Mouse (Mus musculus) gastrocnemius, adult 2 months (tissue): ENCODE data around the gene Lmna. TPM values are rescaled to one million over a fixed set of nuclear protein-coding genes. Genes with fewer than 3 reads are reported as not detected.
A peak's percentile ranks its signal among the peaks of the same experiment; 100 is the strongest.

Experiments
- DNase-seq: peaks from one replicate; pipeline ENCODE4 v3.0.0; 2022
- H3K27ac ChIP-seq: fragments of 200-600 bp; 2 replicates; pipeline ENCODE4 v1.8.1; 2022; ENCODE audit warnings: mild to moderate bottlenecking
- H3K4me3 ChIP-seq: fragments of 200-600 bp; 2 replicates; pipeline ENCODE4 v1.8.1; 2022; ENCODE audit warnings: mild to moderate bottlenecking, moderate library complexity
- CTCF ChIP-seq: fragments of 200-600 bp; IDR thresholded peaks from 2 replicates; pipeline ENCODE4 v1.8.1; 2022; ENCODE audit warnings: antibody characterized with exemption, mild to moderate bottlenecking, moderate library complexity
- intact Hi-C: fragments of 180-260 bp; cut with DNase I; formaldehyde crosslinking; loops from one replicate; pipeline ENCODE4 v1.15.1; 2025
- total RNA-seq, 2 experiments: library from RNA; stranded (reverse); gene quantifications; 2 replicates each; pipeline ENCODE4 v1.2.3; 2021

Lmna gene
- total RNA-seq, 2 experiments from 2014 or later: 67.5 to 82.5 TPM

- no peak for TF ChIP-seq CTCF
- intact Hi-C loops: no loop called here
- DNase-seq: no peak
- peak overlapping the region; percentile 35 for H3K4me3 ChIP-seq
- 0 out of 2 replicates have a peak overlapping the region, but pooled peaks have one; percentile 7 for H3K27ac ChIP-seq
Observed at GRCm38 (mm10) chr3:88453986-88454385, 55.8 kb downstream of the Lmna start.

GRCm38 (mm10) chr3:88453369-88453768 is 56.4 kb downstream of the Lmna start:
- TF ChIP-seq CTCF: no peak
- DNase-seq: no peak
- intact Hi-C loops: no loop called here
- peak overlapping the region; percentile 21 for H3K4me3 ChIP-seq
- H3K27ac ChIP-seq: no peak overlapping the region

DNA sequence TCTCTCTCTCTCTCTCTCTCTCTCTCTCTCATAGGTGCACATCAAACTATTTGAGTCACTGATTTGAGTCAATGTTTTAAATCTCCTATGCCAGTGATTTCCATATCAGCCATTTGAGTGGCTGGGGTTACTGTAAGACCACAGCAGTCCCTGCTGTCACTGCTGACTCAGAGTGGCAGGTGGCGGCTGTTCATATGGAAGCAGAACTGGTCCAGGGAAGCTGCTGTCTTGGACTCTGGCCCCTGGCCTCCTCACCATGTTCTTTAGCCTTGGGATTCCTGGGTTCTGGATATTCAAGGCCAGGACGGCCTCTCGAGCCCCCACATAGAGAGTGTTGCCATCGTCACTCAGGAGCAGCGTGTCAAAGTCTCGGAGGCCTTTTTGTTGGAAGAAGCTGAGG is 57.0 kb downstream of the Lmna start:
- no peak overlapping the region for H3K27ac ChIP-seq
- no peak for TF ChIP-seq CTCF
- H3K4me3 ChIP-seq: no peak overlapping the region
- no peak for DNase-seq
- intact Hi-C loops: no loop called here

GRCm38 (mm10) chr3:88452246-88452645 is 57.5 kb downstream of the Lmna start:
- no peak for TF ChIP-seq CTCF
- no peak overlapping the region for H3K4me3 ChIP-seq
- DNase-seq: no peak
- no peak overlapping the region for H3K27ac ChIP-seq
- intact Hi-C loops: no loop called here

GRCm38 (mm10) chr3:88450379-88451131 is 59.2 kb downstream of the Lmna start:
- intact Hi-C loops: no loop called here
- peak; percentile 11 for DNase-seq
- H3K4me3 ChIP-seq: no peak overlapping the region
- H3K27ac ChIP-seq: no peak overlapping the region; the same call in 1 of the 2 replicates
- TF ChIP-seq CTCF: no peak

DNA sequence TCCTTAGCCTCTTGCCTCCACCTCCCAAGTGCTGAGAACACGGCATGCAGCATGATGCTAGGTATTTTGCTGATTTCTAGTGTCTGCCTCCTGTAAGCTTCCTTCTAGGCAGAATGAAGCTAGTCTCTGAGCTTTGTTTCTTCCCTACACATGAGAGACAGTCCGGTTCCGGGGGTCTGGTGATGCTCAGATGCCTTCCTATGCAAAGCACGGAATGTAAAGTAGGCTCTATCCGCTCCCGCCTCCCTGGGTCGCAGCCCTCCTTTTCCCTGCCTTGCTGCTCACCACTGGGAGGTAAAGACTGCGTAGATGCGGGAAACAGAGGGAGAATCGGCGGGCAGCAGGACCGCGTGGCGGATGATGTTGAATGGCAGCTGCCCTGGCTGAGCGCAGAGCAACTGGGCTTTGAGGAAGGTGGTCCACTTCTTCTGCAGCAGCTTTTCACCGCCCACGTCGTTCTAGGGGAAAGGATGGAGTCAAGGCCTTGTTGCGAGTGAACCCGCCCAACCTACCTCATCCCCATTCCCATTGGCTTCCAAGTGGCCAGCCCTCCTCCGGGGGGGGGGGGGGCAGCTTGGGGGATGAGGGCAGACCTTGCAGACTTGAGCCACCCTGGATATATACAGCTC is 60.2 kb downstream of the Lmna start:
- intact Hi-C loops: no loop called here
- peak overlapping the region; percentile 65 for H3K4me3 ChIP-seq
- peak overlapping the region; percentile 65 for H3K27ac ChIP-seq
- no peak for TF ChIP-seq CTCF
- peak; percentile 56 for DNase-seq

DNA sequence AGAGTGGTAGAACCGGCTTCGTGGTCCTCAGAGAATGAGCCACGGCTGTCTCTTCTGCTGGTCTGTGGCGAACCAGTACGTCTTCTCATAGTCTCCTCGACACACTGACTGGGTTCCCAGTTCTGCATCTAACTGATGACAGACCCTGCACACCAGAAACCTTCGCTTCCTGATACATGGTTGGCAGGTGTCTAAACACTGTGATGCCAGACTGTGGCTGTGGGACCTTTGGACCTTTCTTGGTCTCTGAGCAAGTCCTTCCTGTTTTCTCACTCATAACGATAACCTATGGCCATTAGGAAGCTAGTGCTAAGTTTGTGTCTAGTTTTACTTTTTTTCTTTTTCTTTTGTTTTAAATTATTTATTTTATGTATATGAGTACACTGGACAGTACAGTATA is 61.3 kb downstream of the Lmna start:
- DNase-seq: no peak
- no peak overlapping the region for H3K4me3 ChIP-seq
- TF ChIP-seq CTCF: no peak
- H3K27ac ChIP-seq: no peak overlapping the region
- intact Hi-C loops: no loop called here

GRCm38 (mm10) chr3:88447676-88448183 is 62.0 kb downstream of the Lmna start:
- TF ChIP-seq CTCF: no peak
- Histone ChIP-seq H3K4me3 (no peak overlapping the region), H3K27ac (no peak overlapping the region)
- DNase-seq: peak; percentile 16
- intact Hi-C loops: no loop called here

- no peak overlapping the region for H3K4me3 ChIP-seq
- H3K27ac ChIP-seq: no peak overlapping the region
- DNase-seq: peak; percentile 32
- TF ChIP-seq CTCF: no peak
- intact Hi-C loops: no loop called here
Observed at GRCm38 (mm10) chr3:88446471-88447123, 63.2 kb downstream of the Lmna start.

DNA sequence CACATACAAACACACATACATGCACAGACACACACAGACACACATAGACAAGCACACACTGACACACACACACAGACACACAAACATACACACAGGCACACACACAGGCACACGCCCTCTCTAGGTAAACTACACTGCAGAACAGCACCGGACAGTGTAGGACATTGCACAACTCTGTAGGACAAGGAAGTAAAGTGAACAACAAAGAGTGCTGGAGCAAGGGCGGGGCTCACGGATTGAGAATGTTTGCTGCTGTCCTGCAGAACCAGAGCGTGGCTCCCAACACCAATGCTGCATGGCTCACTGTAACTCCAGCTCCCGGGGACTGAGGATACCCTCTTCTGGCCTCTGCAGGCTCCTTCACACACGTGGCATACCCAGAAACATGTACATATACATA is 66.9 kb downstream of the Lmna start:
- no peak for TF ChIP-seq CTCF
- no peak overlapping the region for H3K4me3 ChIP-seq
- H3K27ac ChIP-seq: no peak overlapping the region
- intact Hi-C loops: no loop called here
- peak; percentile 33 for DNase-seq

- intact Hi-C loops: no loop called here
- H3K4me3 ChIP-seq: no peak overlapping the region
- no peak for DNase-seq
- H3K27ac ChIP-seq: no peak overlapping the region
- TF ChIP-seq CTCF: no peak
Observed at GRCm38 (mm10) chr3:88442488-88442887, 67.3 kb downstream of the Lmna start.

- peak; percentile 59 for TF ChIP-seq CTCF
- Histone ChIP-seq H3K27ac (no peak overlapping the region), H3K4me3 (peak overlapping the region; percentile 51)
- intact Hi-C loops: no loop called here
- DNase-seq: peak; percentile 5
Observed at GRCm38 (mm10) chr3:88440500-88441381, 69.0 kb downstream of the Lmna start.
